Mouse (Mus musculus) lung, postnatal 36 days (tissue): ENCODE data around the gene Fam241a.

Experiments used
- DNase-seq: peaks from one replicate; pipeline ENCODE4 v3.0.0; 2022; ENCODE audit warnings: mixed read lengths

The Fam241a gene

DNA sequence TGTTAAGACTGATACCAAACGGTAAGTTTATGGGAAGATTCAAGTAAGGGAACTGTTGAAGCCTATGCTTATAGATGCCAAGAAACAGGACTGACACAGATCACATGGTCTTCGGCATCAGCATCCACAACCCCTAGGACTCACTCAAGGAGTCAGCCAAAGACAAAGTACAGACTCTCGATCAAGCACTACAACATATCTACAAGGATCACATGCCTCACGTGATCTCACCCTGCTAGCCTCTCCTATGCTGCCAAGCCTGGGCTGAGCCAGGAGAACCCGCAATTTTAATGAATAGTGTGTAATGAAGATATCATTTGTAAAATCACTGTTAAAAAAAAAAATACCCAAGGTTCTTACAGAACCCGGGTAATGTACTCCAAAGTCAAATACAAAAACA lies 60.5 kb downstream of the Fam241a start:
- no peak for DNase-seq

GRCm38 (mm10) chr3:127834040-127834439 lies 62.1 kb downstream of the Fam241a start:
- DNase-seq: no peak

DNA sequence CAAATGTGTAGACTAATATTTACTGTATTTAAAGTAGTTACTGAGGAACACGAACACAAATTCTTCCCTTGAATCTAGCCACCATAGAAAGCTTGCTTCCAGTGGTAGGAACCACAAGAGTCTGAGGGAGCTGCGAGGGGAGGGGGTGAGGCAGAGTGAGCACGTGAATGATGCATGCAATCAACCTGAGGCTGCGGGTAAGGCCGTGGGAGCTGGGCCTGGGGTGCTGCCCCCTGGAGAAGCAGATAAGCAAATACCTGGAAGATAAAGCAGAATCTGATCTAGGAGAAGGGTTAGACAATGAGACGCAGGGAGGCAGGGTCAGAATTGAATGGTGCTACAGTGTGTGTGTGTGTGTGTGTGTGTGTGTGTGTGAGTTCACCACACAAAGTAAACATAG lies 65.0 kb downstream of the Fam241a start:
- no peak for DNase-seq

DNA sequence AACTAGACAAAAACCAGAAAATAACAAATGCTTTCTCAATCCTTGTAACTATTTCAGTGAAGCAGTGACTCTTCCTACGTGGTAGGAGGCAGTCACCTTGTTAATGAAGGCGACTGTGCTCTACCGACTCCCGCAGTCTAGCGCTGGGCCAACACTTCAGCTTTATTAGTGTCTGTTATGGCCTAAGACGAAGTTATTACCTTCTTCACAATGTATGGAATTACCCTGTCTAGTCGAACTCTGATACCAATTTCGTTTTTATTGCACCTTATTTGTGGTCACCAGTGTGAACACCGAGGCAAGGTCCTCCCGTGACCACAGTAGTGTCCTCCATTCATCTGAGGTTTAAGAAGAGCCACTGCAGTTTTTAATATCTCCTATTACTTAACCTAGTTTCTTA lies 65.9 kb downstream of the Fam241a start:
- DNase-seq: no peak

DNA sequence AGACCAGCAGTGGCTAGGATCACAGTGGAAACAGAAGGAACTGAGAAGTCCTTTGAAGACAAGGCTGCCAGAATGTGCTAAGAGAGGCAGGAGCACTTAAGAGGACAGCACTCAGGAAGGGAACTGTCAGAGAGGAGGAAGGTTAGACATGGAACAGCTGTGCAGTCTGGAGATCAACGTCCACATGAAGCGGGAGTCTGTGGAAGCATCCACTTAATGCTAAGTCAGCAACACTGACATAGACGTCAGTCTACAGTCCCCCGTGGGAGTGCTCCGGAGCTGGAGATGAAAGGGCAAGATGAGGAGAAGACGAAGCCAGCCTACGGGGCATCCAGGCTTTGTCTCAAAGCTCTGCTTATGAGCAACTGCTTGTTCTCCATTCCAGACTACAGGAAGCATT lies 69.0 kb downstream of the Fam241a start:
- DNase-seq: peak; percentile 56

DNA sequence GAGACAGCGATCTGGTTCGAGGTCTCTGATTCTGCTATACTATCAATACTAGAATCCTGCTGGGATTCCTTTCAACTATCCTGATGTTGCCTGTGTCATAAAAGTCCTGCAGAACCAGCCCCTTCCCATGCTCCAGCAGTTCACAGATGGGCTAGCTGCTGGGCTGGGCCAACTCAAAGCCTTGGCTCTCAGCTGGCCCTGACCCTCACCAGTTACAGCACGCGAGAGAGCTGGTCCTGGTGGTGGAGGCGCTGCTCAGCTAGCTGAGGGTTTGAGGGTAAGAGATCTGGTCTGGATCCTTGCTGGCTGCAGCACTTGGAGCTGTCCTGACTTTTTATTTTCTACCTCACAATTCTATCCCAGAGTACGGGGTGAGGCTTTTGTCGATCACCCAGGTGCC lies 69.6 kb downstream of the Fam241a start:
- DNase-seq: no peak

DNA sequence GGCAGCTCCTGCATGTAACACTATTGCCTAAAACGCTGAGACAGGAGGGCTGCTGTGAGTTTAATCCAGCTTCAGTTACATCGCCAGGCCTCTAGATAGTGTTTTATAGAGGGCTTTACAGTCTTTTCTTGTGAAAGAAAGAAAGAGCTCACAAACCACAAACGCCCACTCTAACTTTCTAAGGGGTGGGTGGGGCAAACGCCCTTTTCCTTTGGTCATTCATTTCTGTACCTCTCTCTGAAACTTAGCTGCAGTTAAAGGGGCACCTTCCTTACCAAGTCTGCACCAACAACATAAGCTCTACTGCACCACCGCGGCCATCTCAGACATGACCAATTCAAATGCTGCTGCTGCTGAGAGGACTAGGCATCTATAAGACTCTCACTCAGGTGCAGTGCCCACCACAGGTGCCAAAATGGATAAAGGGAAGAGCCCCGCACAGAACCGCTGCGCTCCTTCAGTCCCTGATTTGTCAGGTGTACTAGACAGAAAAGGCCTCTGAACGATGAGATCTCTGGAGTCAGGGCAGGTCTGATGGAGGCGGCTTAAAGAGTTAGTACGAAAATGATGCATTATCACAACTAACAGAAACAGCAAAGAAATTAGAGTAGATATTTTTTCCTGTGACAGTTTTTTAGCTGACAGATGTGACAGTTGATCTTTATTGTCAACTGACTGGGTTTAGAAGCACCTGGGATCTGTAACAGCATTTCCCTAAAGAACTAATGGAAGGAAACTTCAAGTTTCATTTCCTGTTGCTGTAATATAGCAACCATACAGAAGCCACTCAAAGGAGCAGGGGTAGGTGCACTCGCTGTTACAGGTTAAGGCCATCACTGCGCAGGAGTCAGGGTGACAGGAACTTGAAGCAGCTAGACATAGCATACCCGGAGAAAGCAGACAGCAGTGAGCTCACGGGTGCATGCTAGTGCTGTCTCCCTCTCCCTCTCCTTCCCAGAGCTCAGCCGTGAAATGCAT lies 71.9 kb downstream of the Fam241a start:
- DNase-seq: peak; percentile 13

- DNase-seq: no peak
These were observed 74.9 kb downstream of the Fam241a start for GRCm38 (mm10) chr3:127821209-127821608.

GRCm38 (mm10) chr3:127820400-127820799 lies 75.7 kb downstream of the Fam241a start:
- no peak for DNase-seq
